Comparison of ENCODE assay signal across 9 mouse cellular contexts in the genomic region with DNA sequence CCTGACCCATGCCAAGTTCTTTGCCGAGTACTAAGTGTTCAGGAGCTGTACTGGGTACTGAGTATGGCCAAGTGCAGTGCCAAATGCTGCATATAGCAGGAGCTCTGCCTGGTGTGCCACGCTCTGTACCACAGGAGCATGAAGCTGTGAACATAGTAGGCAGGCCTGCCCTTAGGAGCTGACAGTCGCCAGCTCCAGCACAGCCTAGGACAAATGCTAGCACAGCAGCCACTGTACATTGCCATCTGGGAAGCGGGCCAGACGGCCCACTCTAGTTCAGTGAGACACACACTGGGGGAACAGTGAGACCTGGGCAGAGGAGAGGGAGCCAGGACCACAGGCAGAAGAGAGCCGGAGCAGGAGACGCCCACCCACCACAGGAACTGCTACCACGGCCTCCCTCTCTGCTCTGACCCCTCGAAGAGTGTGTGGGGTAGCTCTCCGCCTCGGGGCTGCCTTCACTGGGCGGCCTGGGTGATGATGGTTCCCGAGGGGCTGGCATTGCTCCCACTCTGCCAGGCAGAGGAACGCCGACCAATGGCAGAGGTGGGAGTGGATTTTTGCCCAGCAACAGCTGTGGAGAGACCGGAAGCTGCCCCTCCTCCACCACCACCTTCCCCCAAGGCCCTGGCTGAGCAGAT. TPM values are rescaled to one million over a fixed set of nuclear protein-coding genes. Genes with fewer than 3 reads are reported as not detected.
DNase-seq lines count a peak whose midpoint lies in the region; ATAC-seq lines count a peak whose summit lies in the region.
"Had no signal": no experiment of that assay in that cellular context is flagged by ENCODE, and none has a peak within 500 bp of the region (broad histone marks: within the 10 kb centered on the region; RNA-seq: fewer than 3 reads in every experiment).

No protein-coding gene starts in this region.

- no peaks in the 10 kb centered on the region for H3K36me3 ChIP-seq in heart, embryonic 10.5 days
- H3K36me3 ChIP-seq in kidney, embryonic 14.5 days (ENCODE audit: control insufficient read depth, insufficient read depth, low read length): no peaks in the 10 kb centered on the region
- H3K36me3 ChIP-seq in limb, embryonic 12.5 days: no peaks in the 10 kb centered on the region

- peaks cover 31% of the 10 kb centered on the region for H3K4me1 ChIP-seq in heart, embryonic 10.5 days
- peaks cover 15% of the 10 kb centered on the region for H3K4me1 ChIP-seq in kidney, embryonic 14.5 days (ENCODE audit: control insufficient read depth, insufficient read depth, low read length)
- peaks cover 43% of the 10 kb centered on the region for H3K4me1 ChIP-seq in limb, embryonic 12.5 days (replicated peaks)

- no peak; the same call in 1 of the 2 replicates for ATAC-seq in cerebellum, adult (ENCODE audit: insufficient number of reproducible peaks, low FRiP score, low TSS enrichment)
- ATAC-seq in kidney, embryonic 14.5 days (ENCODE audit: low FRiP score, low TSS enrichment): peak; percentile 41
- ATAC-seq in limb, embryonic 12.5 days (ENCODE audit: insufficient number of reproducible peaks, insufficient read depth, low FRiP score, low TSS enrichment, low read depth): peak; percentile 65
- ATAC-seq in megakaryocyte, adult 5-6 weeks (ENCODE audit: poor library complexity, severe bottlenecking): no peak

- DNase-seq in cerebellum, postnatal 25 days: peak; percentile 27 to 38
- DNase-seq in fibroblast of lung, adult 2 months (ENCODE audit: low read depth): peak; percentile 61
- no peak for DNase-seq in heart, embryonic 10.5 days (ENCODE audit: low spot score)
- peak; percentile 68 for DNase-seq in ovary, postnatal 14 days (ENCODE audit: low spot score)

- H3K4me2 ChIP-seq in kidney, embryonic 14.5 days (replicated peaks; ENCODE audit: low read depth, low read length): 0 out of 2 replicates have a peak overlapping the region, but pooled peaks have one; percentile 1
- H3K4me2 ChIP-seq in limb, embryonic 12.5 days: peak overlapping the region; percentile 29; the same call in 1 of the 2 replicates

- peak overlapping the region; percentile 50 for H3K27ac ChIP-seq in heart, embryonic 10.5 days
- H3K27ac ChIP-seq in kidney, embryonic 14.5 days (ENCODE audit: low read depth, low read length): peak overlapping the region; percentile 47; the same call in 1 of the 2 replicates
- peak overlapping the region; percentile 84 for H3K27ac ChIP-seq in limb, embryonic 12.5 days

- no peak overlapping the region for H3K4me3 ChIP-seq in heart, embryonic 10.5 days
- H3K4me3 ChIP-seq in kidney, embryonic 14.5 days (ENCODE audit: low read length): no peak overlapping the region
- no peak overlapping the region for H3K4me3 ChIP-seq in limb, embryonic 12.5 days (replicated peaks)

- 68% methylated on average over 16 of the region's 16 CpGs for WGBS in heart, embryonic 10.5 days
- 56% methylated on average over 16 of the region's 16 CpGs for WGBS in kidney, embryonic 14.5 days
- WGBS in limb, embryonic 12.5 days: 47% methylated on average over 15 of the region's 16 CpGs

- no peaks in the 10 kb centered on the region for H3K9me3 ChIP-seq in heart, embryonic 10.5 days
- H3K9me3 ChIP-seq in kidney, embryonic 14.5 days (ENCODE audit: control insufficient read depth, low read length): peaks cover 5% of the 10 kb centered on the region
- H3K9me3 ChIP-seq in limb, embryonic 12.5 days: peaks cover 10% of the 10 kb centered on the region; the same call in 1 of the 2 replicates

- H3K9ac ChIP-seq in kidney, embryonic 14.5 days (ENCODE audit: low read depth, low read length): 0 out of 2 replicates have a peak overlapping the region, but pooled peaks have one; percentile 12
- no peak overlapping the region; the same call in 1 of the 2 replicates for H3K9ac ChIP-seq in limb, embryonic 12.5 days (replicated peaks)

- peaks cover 35% of the 10 kb centered on the region for H3K27me3 ChIP-seq in heart, embryonic 10.5 days (ENCODE audit: insufficient read depth, poor library complexity, severe bottlenecking)
- H3K27me3 ChIP-seq in kidney, embryonic 14.5 days (ENCODE audit: control insufficient read depth, insufficient read depth, low read length): no peaks in the 10 kb centered on the region; the same call in 1 of the 2 replicates
- H3K27me3 ChIP-seq in limb, embryonic 12.5 days: no peaks in the 10 kb centered on the region

RNA-seq across cellular contexts. Expression of a gene that starts 38.8 kb away (rescaled TPM):
- polyA plus RNA-seq in heart, embryonic 10.5 days (2016; fragmentation: Nextera tagmentation; extraction: Ambion mirVana): not detected in 2 replicates
- 0.09 TPM in 1 of 2 replicates, not detected in the other for polyA plus RNA-seq in kidney, embryonic 14.5 days (2014; fragmentation: Nextera tagmentation; extraction: Ambion mirVana)
- polyA plus RNA-seq in limb, embryonic 12.5 days (2016; fragmentation: Nextera tagmentation; extraction: Ambion mirVana): not detected in 2 replicates
- not detected in 2 replicates for total RNA-seq in megakaryocyte, adult 5-6 weeks (2015)
- not detected in 2 replicates for total RNA-seq in megakaryocyte, adult 5-6 weeks (2017)
- total RNA-seq: hematopoietic stem cell, adult 5-6 weeks had no signal

Comparison
In these comparisons a context has a peak if more than half of its experiments do, and no peak if none do; other contexts are left out.
1. ATAC-seq: peak in kidney, embryonic 14.5 days (single experiment) and limb, embryonic 12.5 days (single experiment); none in cerebellum, adult (single experiment) and megakaryocyte, adult 5-6 weeks (single experiment).
2. Peak in every context shown above with its lines, with median percentiles within 50 percentile points of each other: H3K27ac ChIP-seq.